Mouse (Mus musculus): Measurements from ENCODE around the gene Trim14.
A peak's percentile ranks its signal among the peaks of the same experiment; 100 is the strongest.
"Not testable (repeated sequence)": the region's sequence is repeated elsewhere in the genome, so short reads cannot be mapped to it uniquely, and the experiment has no call there.

Trim14 gene

DNA sequence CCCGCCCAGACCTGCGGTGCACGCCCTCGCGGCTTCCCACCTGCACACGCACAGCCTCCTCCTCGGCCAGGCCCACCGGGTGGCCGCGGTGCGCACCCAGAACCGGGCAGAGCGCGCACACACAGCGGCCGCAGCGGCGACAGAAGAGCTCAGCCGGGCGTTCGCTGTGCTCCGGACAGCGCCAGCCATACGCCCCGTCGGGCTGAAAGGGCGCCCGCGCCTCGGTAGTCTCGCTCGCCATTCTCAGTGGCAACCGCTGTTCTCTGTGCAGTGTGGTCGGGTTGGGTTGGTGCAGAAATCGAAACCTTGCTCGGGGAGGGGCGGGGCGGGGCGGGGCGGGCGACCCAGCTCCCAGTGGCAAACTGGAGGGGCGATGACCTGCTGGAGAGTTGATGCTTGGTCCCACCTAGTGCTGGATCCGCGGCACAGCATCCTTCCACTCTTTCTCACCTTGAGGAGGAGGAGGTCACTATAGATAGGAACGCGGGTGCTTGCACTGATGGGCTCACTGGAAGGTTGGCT is at the start of gene Trim14:
Gene Trim14, minus strand, starts transcription at position 302 of the 522 bp plus-strand sequence.
- peak in 1 of 2 experiments; percentile 56 for DNase-seq

GRCm38 (mm10) chr4:46585041-46585810 is 49.3 kb upstream of the Trim14 start:
- DNase-seq = peak in 1 of 2 experiments; percentile 3

- DNase-seq = not testable (repeated sequence)
These were observed 48.6 kb upstream of the Trim14 start for GRCm38 (mm10) chr4:46584536-46584935.

DNA sequence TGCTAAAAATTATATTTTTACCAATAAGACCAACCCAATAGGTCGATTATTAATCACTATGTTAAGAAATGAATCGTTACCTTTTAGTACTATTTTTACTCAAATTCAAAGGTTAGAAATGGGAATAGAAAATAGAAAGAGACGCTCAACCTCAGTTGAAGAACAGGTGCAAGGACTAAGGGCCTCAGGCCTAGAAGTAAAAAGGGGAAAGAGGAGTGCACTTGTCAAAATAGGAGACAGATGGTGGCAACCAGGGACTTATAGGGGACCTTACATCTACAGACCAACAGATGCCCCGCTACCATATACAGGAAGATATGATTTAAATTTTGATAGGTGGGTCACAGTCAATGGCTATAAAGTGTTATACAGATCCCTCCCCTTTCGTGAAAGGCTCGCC is 48.1 kb upstream of the Trim14 start:
- not testable (repeated sequence) for DNase-seq

DNA sequence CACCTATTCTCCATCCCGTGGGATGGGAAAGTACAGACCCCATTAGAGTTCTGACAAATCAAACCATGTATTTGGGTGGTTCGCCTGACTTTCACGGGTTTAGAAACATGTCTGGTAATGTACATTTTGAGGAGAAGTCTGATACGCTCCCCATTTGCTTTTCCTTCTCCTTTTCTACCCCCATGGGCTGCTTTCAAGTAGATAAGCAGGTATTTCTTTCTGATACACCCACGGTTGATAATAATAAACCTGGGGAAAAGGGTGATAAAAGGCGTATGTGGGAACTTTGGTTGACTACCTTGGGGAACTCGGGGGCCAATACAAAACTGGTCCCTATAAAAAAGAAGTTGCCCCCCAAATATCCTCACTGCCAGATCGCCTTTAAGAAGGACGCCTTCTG is 46.1 kb upstream of the Trim14 start:
- DNase-seq = not testable (repeated sequence)

- peak in 1 of 2 experiments; percentile 1 for DNase-seq
These were observed 45.6 kb upstream of the Trim14 start for GRCm38 (mm10) chr4:46581577-46581976.

DNA sequence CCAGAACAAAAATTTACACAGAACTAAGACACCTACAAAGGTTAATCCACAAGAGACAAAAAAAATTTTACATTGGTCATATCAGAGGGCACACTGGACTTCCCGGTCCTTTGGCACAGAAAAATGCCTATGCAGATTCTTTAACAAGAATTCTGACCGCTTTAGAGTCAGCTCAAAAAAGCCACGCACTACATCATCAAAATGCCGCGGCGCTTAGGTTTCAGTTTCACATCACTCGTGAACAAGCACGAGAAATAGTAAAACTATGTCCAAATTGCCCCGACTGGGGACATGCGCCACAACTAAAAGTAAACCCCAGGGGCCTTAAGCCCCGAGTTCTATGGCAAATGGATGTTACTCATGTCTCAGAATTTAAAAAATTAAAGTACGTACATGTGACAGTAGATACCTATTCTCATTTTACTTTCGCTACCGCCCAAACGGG is 44.9 kb upstream of the Trim14 start:
- not testable (repeated sequence) for DNase-seq

- not testable (repeated sequence) for DNase-seq
These were observed 42.9 kb upstream of the Trim14 start for GRCm38 (mm10) chr4:46578796-46579346.

DNA sequence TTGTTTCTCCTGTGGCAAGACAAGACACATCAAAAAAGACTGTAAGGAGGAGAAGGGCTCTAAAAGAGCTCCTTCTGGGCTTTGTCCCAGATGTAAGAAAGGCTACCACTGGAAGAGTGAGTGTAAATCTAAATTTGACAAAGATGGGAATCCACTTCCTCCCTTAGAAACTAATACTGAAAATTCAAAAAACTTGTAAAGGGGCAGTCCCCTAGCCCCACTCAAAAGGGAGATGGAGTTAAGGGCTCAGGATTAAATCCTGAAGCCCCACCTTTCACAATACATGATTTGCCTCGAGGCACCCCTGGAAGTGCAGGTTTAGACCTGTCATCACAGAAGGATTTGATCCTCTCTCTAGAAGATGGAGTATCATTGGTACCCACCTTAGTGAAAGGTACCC is 42.3 kb upstream of the Trim14 start:
- no peak for DNase-seq

DNA sequence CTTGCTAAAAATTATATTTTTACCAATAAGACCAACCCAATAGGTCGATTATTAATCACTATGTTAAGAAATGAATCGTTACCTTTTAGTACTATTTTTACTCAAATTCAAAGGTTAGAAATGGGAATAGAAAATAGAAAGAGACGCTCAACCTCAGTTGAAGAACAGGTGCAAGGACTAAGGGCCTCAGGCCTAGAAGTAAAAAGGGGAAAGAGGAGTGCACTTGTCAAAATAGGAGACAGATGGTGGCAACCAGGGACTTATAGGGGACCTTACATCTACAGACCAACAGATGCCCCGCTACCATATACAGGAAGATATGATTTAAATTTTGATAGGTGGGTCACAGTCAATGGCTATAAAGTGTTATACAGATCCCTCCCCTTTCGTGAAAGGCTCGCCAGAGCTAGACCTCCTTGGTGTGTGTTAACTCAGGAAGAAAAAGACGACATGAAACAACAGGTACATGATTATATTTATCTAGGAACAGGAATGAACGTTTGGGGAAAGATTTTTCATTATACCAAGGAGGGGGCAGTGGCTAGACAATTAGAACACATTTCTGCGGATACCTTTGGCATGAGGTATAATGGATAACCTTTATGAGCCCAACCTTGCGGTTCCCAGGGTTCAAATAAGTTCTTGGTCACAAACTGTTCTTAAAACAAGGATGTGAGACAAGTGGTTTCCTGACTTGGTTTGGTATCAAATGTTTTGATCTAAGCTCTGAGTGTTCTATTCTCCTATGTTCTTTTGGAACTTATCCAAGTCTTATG is 39.8 kb upstream of the Trim14 start:
- not testable (repeated sequence) for DNase-seq

GRCm38 (mm10) chr4:46574841-46575240 is 38.9 kb upstream of the Trim14 start:
- DNase-seq = peak in 1 of 2 experiments; percentile 10

GRCm38 (mm10) chr4:46574024-46574753 is 38.2 kb upstream of the Trim14 start:
- peak; percentile 55 to 66 for DNase-seq

- no peak for DNase-seq
These were observed 36.7 kb upstream of the Trim14 start for GRCm38 (mm10) chr4:46572616-46573015.

- DNase-seq = no peak
These were observed 35.8 kb upstream of the Trim14 start for GRCm38 (mm10) chr4:46571744-46572143.

DNA sequence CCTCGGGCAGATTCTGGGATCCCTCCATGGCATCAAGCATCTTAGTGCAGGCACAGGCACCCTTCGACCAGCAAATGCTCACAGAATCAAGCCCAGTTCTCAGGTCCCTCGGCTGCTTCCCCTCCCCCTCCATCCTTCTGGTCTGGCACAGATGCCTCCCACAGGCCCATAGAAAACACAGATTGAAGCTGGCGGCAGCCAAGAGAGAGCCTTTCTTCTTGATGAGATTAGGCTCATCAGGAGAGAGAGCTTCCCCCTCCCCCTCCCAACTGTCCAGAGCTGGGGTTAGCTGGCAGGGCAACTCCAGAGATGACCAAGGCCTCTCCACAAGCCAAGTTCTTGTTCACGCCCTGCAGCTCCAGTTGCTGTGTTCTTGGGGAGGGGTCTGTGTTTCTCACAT is 33.7 kb upstream of the Trim14 start:
- DNase-seq = peak; percentile 88 to 94

GRCm38 (mm10) chr4:46568169-46568568 is 32.2 kb upstream of the Trim14 start:
- no peak for DNase-seq

DNA sequence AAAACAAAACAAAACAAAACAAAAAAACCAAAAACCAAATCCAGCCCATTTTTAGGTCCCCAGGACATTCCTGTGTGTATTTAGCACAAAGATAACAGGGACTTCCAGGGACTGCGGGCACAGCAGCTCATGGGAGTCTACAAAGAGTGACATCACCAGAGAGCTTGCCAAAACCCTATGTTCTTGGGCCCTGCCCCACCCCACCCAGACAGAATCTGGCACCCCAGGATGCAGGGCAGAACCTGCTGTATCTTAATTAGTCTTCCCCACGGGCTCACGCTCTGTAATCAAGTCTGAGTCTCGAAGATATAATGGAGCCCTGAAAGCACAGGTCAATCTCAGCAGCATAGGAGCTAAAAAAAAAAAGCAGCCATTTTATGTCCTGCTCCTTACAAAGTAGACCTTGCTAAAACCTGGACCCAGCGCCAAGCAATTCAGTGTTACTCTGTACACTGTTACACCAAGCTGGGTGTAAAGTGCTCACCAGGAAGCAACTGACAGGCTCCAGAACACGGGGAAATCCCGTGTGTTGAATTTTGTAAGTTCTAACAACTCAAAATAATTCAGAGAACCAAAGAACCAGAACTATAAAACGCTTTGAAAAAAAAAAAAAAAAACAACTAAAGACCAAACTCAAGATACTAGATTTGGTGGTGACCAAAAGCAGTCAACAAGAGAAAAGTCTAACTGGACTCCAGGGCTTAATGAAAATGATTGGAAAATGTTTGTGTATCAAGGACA is 31.2 kb upstream of the Trim14 start:
- DNase-seq = no peak

DNA sequence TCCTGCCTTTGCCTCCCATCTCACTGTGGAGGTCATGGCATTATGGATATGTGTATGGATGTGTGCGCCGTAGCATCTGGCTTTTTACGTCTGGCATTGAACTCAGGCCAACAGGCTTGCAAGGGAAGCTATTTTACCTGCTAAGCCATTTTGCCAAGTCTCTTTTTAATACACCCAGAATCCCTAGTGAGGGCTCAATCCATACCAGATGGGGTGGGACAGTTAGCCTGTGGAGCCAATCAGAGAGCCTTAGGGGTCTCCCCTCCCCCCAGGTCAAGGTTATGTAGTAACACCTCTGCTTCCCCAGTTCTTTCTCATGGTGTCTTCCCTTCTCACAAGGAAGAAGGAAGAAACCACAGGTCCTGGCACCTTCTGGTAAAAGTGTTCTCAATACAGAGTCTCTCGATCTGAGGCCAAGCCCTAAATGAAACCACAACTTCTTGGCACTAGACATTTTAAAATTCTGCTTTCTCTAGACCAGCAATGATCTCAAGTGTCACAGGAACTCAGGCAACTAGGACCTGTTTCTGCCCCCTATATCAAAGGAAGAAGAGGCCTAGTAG is 29.5 kb upstream of the Trim14 start:
- no peak for DNase-seq

DNA sequence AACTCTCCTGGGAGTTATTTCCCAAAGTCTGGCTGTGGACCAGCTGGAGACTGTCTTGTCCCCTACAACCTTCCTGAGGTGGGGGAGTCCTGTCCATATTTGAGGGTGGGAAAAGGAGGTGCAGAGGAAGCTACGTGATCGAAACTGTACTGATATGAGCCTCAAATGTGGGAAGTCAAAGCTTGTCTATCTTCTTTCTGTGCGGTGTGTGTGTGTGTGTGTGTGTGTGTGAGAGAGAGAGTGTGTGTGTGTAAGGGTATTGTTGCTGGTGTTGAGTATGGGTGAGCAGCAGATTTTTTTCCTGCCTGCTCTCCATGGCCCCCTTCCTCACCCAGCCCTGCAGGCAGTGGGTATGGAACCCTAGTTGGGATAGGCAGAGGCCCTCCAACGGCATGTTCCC is 28.3 kb upstream of the Trim14 start:
- no peak for DNase-seq

DNA sequence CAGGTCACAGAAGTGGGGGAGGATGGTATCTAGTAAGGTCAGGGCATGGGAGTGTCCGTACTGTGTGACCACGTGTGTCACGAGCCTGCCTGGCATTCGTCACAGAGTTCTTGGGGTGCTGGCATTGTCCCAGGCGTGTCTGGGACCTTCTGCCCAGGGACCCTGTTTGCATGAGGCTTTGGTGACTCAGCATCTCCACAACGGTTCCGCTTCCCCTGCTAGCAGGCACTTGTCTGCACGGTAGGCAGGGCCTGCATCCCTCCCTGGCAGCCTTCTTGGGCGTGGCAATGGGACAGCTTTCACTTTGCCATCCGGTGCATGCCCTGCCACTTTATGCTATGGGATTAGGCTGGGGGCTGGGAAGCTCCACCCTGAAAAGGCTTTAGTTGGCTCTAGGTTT is 27.9 kb upstream of the Trim14 start:
- DNase-seq = peak in 1 of 2 experiments; percentile 51

DNA sequence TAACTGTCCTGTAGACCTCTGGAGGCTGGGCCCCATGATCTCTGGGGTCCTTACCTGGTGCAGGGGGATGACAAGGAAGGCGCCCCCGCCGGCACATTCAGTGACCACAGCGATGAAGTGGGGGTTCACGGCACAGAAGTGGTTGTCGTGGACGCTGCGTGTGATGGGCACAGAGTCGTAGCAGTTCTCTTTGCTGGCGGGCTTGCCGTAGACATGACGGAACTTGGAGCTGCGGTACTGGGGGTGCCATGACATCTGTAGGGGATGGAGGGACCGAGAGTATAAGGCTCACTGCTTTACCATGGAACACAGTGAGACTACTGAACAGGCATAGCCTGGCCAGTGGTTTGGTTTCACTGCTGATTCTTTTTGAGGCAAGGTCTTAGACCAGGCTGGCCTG is 26.9 kb upstream of the Trim14 start:
- no peak for DNase-seq

DNA sequence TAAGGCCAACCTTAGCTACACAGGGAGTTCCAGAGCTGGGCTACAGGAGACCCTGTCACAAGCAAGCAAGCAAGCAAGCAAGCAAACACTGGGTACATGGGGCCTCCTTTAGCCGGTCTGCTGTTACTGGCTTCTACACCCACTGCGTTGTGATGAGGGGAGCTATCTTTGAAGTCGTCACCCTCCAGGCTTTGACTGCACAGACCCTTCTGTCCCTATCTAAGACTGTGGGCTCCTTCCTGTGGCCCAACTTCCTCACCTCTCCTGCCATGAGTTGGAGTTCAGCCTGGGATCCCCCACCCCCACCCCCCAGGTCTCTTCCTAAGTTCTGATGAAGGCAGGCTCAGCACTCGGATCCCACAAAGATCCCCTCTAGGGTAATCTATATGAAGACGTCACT is 26.1 kb upstream of the Trim14 start:
- DNase-seq = no peak

All from cerebellum, postnatal 14 days (tissue).